Mouse (Mus musculus): ENCODE data around the gene Rpp30. TPM values are rescaled to one million over a fixed set of nuclear protein-coding genes. Genes with fewer than 3 reads are reported as not detected.

Gene Rpp30
- polyA plus RNA-seq (2014; fragmentation: Illumina TruSeq; extraction: RNeasy Lipid Tissue Mini Kit (QIAGEN cat#74804); ENCODE audit: low read depth, low replicate concordance) = 27.9 TPM

DNA sequence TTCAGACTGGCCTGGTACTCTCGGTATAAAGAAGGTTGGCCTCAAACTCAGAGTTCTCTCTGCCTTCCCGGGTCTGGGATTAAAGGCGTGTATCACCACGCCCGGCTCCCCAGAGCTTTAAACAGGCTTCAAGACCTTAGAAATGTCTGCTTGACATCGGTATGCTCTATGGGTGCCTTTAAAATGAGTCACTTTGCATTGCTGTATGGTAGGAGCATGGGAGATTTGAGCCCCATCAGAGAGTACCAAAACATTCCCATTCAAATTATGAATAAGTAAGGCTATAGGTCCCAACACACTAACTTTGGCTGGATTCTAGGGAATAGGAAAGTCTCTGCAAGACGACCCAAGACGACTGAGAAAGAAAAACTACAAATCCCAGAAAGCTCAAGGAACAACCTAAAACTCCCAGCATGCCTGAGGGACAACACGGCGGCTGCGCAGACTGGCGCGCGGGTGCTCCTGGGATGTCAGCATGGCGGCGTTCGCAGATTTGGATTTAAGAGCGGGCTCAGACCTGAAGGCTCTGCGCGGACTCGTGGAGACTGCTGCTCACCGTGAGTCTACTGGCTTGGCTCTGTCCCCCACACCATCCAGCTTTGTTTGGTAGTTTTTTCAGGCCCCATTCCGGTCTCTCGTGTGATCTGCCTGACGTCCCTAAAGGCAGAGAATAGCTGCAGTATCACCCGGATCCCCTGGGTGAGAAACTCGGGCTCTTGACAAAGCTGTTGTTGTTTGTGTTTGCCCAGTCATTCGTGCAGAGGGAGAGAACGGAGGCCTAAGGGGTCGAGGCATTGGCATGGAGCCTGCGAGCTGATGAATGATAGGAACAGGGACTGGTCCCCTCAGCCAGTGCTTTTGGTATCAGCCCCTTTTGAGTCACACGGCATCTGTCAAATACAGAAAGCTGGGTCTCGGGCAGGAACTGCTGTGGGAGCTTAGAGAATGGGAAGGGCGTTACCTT is at the start of gene Rpp30:
Gene Rpp30, plus strand, starts transcription at position 455 of the 964 bp plus-strand sequence.

DNA sequence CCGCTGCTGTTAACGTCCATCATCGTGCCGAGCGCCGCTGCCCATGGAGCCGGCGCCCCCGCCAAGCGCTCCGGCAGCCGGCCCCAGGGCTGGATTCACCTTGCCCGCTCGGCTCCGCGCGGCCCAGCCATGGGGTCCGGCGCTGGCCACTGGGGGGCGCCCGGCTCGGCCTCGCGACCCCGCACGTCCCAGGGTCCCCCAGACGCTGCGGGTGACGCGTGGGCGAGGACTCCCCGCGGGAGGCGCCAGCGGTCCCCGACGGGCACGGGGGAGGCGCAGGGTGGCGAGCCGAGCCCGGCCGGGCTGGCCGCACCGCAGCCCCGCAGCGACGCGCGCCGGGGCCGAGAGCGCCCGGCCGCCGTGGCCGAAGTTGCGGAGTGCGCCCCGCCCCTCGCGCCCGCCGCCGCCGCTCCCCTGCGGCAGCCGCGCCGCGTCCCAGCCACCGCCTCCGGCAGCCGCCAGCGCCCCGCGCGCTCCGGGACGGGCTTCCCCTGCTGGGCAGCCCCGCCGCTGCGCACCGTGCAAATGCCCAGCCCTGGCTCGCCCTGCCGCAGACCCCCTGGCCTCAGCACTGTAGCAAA is 26.2 kb upstream of the Rpp30 start, which contains the start of gene Htr7:
Gene Htr7, minus strand, starts transcription at position 277 of the 581 bp plus-strand sequence.

DNA sequence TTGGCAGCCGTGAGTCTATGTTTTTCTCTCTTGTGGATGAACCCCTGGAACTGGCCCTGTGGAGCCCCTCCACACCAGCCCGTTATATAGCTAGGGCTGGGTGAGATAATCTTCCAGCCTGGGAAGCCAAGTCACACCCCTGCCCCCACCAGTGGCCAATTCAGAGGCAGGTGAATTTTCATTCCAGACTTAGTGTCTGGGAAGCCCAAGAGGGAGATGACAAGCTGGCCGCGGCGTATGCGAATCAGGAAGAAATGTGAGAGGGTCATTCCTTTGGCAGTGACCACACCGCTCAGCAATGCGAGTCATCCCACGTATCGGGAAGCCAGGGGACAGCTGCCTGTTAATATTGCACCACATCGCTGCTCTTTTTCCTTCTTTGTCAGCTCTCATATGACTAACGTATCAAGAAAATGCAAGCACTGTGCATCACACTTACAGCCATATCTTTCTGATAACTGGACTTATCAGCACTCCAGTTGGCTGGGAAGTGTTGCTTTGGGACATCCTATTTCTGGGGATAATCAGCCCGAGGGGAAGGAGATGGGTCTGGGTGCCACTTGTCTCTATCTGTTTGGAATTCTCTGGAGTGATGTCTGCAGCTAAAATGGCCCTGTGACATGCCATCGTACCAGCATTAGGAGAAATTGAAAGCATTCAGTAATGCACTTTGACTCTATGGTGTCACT is 36.4 kb downstream of the Rpp30 start, which contains the start of gene Ankrd1:
Gene Ankrd1, minus strand, starts transcription at position 317 of the 689 bp plus-strand sequence.

Other genes with a start within 250 kb of the Rpp30 start
- gene Htr7, start 26.2 kb upstream of the Rpp30 start, polyA plus RNA-seq (2014; fragmentation: Illumina TruSeq; extraction: RNeasy Lipid Tissue Mini Kit (QIAGEN cat#74804); ENCODE audit: low read depth, low replicate concordance) = not detected
- gene Ankrd1, start 36.4 kb downstream of the Rpp30 start, polyA plus RNA-seq (2014; fragmentation: Illumina TruSeq; extraction: RNeasy Lipid Tissue Mini Kit (QIAGEN cat#74804); ENCODE audit: low read depth, low replicate concordance) = 0.69 TPM

All from liver, adult 10 weeks (tissue).